Mouse (Mus musculus) retina, embryonic 14.5 days (tissue): ENCODE measurements at regions not wholly inside any gene's neighbourhood (a gene's known extent, or its start where the extent isn't known, plus 50 kb on each side); places are given as distances from the start of the nearest gene placed in this dataset.
A peak's percentile ranks its signal among the peaks of the same experiment; 100 is the strongest.

Experiments
- DNase-seq: peaks from one replicate; pipeline ENCODE4 v3.0.0-alpha.2; 2015; ENCODE audit warnings: low spot score

DNA sequence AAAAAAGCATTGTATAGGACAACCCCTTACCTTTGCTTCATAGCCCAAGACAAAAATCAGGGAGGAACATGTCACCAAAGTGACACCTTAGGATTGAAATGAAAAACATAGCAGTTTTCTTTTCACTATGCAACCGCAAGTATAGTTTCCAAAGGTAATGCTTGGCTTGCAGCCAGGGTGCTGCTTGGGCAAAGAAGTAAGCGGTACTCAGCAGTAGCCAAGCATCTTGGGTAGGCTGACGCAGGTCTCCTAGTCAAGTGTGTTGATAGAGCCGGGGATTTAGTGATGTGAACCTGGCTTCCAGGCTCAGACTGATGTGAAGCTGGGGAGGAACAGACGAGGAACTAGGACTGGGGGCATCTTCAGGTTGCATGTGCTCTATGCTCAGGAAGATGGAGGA lies 138.3 kb upstream of the Cadm1 start:
- no peak for DNase-seq

DNA sequence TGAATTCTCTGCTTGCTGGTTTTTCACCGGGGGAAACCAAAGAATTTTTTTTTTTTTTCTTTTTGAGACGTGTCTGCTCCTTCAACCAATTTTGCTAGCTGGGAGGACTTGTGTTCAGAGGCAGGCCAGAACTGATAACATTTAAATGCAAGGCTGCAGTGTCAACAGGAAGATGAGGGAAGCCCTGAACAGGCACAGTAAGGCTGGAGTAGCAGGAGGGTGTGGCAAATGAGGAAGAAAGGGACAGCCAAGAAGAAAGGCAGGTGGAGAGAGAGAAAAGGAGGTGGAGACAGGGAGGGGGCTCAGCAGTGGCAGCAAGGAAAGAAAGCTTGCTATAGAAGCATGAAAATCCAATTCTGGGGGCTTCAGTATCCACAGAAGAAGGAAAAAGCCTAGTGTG lies 130.4 kb upstream of the Cadm1 start:
- no peak for DNase-seq

DNA sequence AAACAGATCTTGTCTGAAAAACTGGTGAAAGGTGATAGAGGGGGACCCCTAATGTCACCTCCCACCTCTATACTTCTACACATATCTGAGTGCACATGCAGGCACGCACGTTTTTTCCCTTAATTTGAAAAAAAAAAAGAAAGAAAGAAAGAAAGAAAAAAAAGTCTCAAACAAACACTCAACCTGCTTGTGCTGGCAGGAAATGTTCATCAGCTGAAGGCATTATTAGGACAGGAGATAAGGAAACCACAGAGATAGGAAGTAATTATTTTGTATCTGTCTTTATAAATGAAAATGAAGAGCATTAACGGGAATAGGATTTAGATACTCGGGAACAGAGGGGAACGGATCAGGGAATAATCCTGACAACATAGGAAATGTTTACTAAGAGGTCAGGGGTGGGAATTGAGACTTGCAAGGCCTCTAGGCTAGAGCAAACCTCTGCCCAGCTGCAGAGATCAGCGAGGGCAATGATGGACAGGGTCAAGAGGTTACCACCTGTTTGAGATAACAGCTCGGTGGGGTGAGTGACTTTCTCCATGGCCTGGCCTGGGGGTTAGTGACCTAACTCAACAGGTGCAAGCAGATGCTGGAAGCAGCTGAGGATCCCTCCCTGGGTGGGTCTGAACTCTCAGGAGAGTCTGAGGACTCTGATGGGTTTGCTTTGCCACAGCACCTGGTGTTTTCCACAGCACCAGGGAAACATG lies 129.7 kb upstream of the Cadm1 start:
- DNase-seq, result no peak

DNA sequence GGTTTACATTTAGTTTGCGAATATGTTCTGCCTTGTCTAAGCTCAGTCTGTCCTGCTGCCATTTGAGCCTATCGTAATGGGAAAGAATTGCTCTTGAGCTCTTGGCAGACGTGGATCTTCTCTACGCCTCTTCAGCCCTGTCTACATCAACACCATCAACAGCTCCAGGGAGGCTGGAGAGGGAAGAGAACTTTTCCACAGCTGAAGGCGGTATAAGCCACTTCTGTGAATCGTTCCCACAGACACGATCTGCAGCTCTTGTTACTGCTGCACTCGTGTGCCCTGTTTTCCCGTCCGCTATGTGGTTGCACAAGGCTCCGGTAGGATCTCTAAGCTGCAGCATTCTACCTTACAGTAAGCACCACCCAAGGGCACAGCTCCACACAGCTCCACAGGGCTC lies 128.5 kb upstream of the Cadm1 start:
- DNase-seq, result no peak

DNA sequence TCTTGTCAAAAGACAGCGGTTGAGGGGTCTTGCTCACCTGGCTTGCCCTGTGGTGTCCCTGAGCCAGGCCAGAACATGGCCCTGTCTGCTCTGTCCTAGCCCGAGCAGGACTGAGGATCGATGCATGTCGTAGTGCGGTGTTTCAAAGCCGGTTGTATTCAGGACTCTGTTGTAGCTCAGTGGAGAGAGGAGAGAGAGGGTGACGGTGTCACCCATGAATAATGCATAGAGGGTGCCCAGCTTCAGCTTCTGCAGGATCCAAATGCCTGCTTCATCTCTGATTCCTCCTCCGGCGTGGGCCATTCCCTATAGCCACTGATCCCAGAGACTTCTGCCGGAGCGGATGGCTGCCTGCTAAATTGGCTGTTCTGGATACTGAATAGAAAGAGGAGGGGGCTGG lies 126.7 kb upstream of the Cadm1 start:
- DNase-seq, result peak; percentile 27

DNA sequence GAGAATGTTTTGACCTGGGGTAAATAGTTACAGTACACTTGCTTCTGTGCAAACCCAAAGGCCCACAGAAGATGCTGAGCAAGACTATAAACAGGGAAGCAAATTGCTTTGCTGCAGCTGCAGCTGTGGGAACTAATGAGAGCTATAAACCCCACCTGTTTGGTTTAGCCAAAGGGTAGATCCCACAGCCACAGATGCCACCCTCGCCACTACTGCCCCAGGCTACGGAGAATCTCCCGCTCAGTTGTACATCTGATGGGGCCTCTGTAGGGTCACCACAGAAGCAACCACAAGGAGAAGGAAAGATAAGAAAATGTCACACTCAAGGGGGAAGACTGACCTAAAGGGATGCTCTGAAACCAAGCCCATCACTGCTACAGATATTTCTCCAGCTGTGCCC lies 125.2 kb upstream of the Cadm1 start:
- no peak for DNase-seq

DNA sequence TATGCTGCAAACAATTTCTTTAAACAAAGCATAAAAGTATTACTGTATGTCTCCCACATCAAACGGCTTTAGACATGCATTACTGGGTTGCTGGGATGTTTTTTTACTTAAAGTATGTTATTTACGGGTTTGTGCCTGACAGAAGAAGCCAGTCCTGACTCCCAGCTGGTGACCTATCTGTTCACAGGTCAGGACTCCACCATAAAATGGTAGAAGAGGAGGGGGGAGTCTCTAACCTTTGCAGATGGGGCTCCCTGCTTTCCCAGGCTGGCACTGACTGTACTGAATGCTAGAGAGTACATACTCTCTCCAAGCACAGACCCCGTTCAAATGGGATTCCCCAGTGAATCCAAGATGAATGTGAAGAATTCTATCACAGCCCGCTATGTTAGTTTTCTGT lies 124.4 kb upstream of the Cadm1 start:
- DNase-seq, result no peak

DNA sequence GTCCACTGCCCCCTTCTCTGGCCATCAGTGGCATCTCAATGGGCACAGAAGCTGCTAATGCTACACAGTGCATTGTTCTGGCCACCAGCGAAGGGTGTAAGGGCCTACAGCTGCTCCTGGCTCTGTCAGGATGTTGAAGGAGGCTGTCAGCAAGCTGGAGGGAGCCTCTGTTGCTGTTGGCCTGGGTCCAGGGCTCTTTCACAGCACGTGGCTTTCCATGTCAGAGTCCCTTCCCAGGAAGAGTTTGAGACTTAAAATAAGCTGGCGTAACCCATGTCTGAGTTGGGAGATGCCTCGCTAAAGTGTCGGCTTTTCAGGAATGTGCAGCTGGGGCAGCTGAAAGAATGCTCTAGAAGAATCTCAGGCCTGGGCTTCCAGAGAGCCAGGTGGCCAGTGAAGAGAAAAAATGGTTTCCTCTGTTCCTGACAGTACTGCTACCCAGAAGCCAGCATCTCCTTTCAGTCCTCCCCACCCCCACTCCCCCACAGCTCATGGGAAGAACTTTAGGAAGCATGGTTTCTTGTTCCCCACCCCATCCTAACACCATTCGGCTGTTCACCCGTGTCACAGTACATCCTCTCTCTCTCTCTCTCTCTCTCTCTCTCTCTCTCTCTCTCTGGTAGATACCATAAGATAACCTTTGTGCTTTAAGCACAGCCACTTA lies 122.8 kb upstream of the Cadm1 start:
- DNase-seq, result peak; percentile 23

DNA sequence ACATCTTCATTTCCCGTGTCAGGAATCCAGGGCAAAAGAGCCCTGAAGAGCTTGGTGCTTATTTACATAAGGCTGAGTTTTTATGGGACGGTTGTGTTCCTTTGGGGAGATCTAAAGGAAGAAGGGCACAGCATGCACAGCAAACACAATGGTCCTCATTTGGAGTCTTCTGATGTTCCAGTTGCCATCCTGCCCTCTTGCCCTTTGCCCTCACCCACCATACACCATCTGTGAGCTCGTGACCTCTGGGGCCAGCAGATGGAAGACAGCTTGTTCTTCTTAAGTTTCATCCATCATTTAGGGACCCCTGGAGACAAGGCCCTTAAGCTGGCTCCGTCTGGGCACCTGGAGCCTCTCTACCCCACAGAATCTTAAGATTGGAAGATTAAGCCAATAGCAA lies 121.9 kb upstream of the Cadm1 start:
- no peak for DNase-seq

DNA sequence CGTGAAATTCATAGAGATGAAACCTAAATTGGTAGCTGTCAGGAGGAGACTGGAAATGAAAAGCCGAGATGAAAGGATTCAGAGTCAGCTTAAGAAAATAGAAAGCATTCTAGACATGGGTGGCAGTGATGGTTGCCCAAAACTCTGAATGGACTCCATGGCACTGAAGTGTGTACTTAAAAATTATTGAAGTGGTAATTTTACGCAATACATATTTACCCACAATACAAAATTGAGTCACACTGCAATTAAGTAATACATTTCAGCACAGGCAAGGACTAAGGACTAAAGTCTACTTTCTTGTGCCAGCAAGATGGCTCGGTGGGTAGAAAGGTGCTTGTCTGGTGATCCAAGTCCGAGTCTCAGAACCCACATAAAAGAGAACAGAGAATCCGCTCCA lies 120.4 kb upstream of the Cadm1 start:
- DNase-seq, result no peak

DNA sequence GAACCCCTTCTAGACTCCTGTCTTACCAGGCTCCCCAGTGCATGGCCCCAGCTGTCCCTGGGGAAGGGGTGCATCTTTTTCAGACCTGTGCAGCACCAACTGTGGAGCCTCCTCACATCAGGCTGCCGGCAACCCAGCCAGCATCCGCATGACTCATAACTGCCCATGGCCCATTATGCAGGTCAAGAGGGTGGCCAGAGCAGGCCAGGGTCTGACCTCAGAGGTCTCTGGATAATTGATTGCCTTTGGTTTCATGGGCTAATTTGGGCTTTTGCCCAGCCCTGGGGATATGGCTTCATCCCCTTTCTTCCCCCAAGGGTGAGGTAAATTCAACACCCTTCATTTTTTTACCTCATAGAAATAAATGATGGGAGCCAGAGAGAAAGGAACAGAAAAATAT lies 117.2 kb upstream of the Cadm1 start:
- DNase-seq, result no peak

DNA sequence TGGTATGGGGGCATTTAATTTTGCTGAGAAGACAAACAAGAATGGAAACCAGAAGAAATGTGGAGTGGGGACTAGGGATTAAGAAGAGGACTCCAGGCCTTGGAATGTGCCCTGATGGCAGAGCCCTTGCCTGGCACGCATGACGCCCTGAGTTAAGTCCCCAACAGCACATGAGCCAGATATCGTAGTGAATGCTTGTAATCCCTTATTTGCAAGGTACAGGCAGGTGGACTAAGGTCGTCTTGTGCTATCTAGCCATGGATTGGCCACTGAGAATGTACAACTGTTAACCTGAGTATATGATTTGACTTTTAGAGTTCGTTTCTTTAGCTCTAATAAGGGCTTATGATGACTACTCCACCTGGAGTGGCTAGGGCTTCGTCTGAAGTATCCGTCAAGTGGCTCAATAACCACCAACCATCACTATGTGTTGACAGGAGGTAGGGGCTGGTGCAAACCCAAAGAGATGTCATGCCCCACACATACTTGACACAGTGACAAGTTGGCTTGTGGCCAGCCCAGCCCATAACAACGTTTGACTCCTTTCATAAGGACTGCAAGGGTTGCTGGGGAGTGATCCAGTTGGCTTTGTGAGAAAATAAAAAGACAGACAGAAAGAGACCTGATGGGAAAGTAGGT lies 115.5 kb upstream of the Cadm1 start:
- no peak for DNase-seq

DNA sequence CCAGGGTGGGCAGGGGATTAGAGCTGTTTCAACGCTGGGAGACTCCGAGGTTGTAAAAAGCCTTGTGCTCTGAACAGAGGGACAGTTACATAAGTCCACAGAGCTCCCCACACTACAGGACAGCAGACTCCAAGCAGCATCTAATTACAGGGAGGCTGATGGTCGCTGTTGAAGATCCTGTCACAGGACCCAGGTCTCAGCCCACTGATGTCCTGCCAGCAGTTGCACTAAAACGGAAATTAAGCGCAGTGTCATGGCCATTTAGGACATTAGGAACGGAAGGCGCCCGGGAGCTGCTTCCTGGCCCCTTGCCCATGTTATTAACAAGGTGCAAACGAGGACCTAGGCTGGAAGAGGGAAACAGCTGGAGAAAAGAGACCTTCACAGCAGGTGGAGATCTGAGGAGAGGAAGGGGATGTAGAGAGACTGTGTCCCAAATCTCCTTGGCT lies 107.8 kb upstream of the Cadm1 start:
- DNase-seq, result peak; percentile 24

DNA sequence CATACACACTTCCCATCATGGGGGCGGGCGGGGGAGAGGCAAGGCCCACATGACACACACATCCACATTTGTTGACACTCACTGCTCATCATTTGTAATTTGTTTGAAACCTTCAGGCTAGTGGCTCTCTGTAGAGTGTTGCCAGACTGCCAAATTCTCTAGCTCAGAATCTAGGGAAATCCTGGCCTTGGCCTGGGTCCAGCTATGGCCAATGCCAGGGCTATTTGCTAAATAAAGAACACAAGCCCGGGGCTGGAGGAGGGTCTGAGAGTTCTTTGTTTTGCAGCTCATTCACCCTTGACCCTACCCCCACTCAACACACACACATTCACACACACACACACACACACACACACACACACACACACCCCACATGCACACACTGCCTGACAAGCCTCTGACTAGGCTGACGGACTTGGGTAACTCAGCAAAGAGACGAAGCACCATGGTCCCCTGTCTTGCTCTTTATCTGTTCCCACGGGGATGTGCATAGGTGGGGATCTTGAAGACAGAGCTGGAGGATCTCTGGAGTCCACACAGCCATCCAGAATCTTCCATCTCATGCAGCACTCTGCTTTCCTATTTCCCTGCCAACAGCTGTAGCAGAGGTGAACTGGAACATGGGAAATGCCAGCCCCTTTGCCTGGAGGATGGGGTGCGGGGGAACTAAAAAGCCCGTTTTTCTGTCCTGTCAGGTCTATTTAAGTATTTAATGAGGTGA lies 107.1 kb upstream of the Cadm1 start:
- peak; percentile 54 for DNase-seq

DNA sequence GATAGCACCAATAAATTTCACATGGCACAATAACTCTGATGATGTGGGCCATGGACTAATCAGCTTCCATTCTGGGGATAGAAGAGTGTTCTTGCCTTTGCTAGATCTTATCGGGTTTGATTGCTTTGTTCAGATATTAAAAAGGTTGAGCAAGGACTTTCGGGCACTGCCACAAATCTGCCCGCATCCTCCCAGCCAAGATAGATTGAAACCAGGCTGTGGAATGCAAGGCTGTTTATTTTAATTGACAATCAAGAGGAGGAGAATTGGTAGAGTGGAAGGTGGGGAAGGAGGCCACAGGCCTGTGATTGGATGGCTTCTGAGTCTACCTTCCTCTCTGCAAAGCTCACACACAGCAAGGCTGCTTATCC lies 106.5 kb upstream of the Cadm1 start:
- no peak for DNase-seq

DNA sequence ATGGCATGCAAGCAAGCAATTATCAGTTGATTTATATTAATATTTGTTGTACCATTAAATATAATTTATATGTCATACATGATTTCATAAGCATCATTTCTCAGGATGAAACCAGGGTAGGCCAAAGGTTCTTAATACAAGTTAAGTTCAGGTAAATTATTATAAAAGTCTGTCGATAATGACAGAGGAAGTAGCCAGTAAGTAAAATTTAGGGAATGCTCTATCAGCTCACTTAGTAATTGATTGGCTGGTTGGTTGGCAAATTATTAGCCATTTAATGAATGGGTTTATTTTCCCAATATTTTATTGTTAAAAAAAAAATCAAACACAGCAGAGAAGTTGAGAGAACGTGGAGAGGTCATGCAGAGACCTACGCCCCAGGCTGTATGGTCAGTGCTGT lies 105.8 kb upstream of the Cadm1 start:
- DNase-seq, result no peak

DNA sequence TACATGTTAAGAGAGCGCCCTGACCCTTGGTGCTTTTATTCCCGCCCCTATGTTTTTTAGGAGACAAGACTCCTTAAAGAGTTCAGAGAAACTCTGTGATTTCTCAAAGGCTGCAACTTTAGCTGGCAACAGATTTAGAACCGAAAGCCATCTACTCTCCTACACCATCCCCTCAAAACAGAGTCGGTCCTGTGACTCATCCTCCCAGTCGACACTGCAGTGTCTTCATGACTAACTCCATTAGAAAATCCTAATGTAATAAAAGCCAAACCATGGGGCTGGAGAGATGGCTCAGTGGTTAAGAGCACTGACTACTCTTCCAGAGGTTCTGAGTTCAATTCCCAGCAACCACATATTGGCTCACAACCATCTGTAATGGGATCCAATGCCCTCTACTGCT lies 103.3 kb upstream of the Cadm1 start:
- DNase-seq, result no peak

DNA sequence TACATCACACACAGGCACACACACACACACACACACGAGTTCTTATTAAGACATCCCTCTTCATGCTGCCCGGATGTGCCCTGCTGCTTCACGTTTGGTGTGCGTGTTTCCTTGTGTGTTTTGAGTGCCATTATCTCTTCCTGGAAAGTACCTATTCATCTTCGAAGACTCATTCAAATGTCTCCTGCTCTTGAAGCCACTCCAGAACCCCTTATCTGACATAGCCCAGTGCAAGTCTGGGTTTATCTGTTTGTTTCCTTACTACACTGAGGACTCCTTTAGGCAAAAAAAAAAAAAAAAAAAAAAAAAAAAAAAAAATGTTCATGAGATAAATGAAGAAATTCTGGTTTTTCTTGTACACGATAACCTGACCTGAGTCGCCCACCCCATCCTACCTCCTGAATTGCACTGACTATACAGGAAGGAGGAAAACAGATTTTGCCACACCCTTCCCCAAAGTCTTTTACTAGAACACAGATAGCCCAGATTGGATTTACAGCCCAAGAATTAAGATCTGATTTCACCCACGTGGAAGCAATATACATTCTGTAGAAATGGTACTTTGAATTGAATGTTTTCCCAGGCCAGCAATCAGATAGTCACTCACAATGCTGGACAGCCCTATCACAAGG lies 101.1 kb upstream of the Cadm1 start:
- no peak for DNase-seq

DNA sequence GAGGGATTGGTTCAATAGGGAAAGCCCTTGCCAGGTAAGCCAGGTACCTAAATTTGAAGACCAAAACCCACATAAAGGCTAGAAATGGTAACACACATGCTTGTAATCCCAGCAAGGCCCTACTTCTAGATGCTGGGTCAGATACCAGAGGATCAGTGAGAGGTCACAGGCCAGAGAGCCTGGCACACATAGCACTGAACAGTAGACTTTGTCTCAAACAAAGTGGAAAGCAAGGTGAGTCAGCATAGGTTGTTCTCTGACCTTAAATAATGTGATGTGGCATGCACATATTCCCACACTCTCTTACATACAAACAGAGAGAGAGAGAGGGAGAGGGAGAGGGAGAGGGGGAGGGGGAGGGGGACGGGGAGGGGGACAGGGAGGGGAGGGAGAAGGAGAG lies 100.3 kb upstream of the Cadm1 start:
- DNase-seq, result no peak

DNA sequence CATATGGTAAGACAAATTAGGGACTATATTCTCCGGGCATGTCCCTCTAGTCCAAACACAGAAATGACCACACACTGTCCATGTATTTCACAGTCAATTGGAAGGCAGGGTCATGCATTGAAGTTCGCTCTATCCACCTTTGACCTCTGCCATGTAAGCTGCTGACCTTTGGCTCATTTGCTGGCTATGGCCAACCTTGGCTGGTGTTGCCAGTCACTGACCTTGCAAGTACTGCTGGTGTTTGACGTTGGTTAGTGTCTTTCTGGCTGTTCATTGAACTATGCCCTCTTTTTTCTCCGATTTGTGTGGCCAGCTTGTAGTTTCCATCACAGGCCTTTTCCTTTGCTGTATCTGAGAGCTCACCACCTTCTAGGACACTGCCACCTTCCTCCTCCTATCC lies 97.3 kb upstream of the Cadm1 start:
- no peak for DNase-seq

DNA sequence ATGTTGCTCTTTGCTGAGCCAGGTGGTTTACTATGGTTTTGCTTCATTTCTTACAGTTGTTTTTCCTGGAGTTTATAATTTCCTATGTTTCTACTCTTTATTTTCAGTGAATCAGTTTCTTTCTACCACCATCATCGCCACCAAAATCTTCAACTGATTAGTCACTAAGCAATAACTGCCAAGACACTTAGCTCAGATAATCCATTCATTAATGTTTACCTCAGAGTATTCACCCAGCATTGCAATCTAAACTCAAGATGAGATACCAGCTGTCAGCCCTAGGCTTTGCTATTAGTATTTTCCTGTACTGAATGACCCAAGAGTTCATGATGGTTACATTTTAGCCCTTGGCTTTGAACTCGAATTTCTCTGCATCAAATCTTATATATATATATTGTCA lies 96.8 kb upstream of the Cadm1 start:
- no peak for DNase-seq

DNA sequence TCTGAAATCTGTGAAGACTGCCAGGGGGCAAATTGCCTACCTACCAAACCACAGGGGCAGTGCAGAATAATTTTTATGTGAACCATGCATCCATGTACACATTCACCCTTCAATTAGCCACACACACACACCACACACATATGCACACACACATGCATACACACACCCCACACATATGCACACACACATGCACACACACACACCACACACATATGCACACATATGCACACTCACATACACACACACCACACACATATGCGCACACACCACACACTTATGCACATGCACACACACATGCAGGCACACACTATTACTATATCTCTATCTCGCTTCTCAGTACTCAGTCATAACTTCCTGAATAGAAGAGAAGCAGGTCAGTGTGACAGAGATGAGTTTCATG lies 95.9 kb upstream of the Cadm1 start:
- no peak for DNase-seq

DNA sequence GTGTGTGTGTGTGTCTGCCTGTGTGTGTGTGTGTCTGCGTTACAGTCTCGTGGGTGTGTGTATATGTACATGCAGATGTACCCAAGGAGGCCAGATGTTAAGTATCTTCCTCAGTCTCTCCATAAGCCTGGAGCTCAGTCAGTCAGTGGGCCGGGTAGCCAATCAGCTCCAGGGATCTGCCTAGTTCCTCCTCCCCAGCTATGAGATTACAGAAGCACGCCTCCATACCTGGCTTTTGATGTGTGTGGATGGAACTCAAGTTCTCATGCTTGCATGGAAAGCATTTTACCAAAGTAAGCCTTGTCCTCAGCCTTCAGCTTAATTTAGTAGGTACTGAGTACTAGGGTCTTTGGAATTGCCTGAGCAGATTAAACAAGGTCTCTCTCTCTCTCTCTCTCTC lies 91.0 kb upstream of the Cadm1 start:
- DNase-seq, result no peak
